Mouse (Mus musculus): ENCODE data around the gene Hmgb3. TPM values are rescaled to one million over a fixed set of nuclear protein-coding genes. Genes with fewer than 3 reads are reported as not detected.
A peak's percentile ranks its signal among the peaks of the same experiment; 100 is the strongest.

Gene Hmgb3
- polyA plus RNA-seq, 1 experiment from 2014 or later = 134 TPM

DNA sequence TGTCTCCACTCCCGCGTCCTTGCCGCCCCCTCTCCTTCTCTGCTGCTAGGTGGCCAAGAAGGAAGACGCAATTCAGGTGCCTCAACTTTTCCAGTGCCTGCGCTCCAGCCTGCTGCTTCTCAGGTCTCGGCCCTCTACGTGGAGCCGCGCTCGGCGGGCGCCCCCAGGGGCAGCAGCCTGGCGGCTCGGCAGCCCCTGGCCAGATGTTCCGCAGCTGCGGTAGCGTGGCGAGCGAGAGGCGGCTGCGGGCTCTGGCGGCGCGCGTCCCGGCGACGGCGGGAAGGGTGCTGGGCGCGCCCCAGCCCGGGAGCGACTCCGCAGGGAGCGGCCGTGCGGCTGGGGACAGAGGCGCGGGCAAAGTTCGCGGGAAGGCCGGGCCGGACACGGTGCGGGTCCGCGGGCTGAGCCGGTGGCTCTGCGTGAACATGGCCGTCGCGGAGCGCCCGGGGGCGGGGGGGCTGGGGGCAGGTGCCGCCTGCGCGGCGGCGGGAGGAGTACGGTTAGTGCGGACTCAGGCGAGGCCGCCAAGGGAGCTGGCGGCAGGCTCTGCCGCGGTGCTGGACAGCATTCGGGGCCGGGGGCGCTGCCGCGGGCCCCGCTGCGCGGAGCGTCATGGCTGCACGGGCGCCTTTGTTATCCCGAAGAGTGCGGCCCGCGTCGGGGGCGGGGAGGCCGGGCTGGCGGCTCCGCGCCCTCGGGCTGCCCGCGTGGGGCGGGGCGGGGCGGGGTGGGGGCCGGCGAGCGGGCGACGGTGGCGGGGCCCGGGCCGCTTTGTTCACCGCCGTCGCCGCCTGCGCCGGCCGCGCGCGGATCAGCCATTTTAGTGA, 610 bp downstream of the Hmgb3 start:
- Histone ChIP-seq H3K4me2 (ENCODE audit: low read length) (peak overlapping the region; percentile 72), H3K36me3 (ENCODE audit: control insufficient read depth, insufficient read depth, low read length) (peaks cover 13% of the 10 kb centered on the region), H3K4me1 (ENCODE audit: control insufficient read depth in 2 of 2, insufficient read depth in 2 of 2, low read length in 2 of 2) (0 out of 4 replicates have a peak, but pooled peaks cover 0 to 2% of the 10 kb centered on the region in 2 experiments), H3K4me3 (ENCODE audit: control insufficient read depth in 1 of 2, insufficient read depth in 1 of 2, low read depth in 1 of 2, low read length in 2 of 2) (peak overlapping the region; percentile 71 to 90), H3K9ac (ENCODE audit: low read length) (peak overlapping the region; percentile 88), H3K27me3 (ENCODE audit: control insufficient read depth, insufficient read depth, low read length) (no peaks in the 10 kb centered on the region), H3K9me3 (ENCODE audit: control insufficient read depth, low read length) (no peaks in the 10 kb centered on the region), H3K27ac (replicated peaks in 1 of 2; ENCODE audit: control insufficient read depth in 1 of 2, insufficient read depth in 1 of 2, low read depth in 2 of 2, low read length in 2 of 2) (peak overlapping the region; percentile 93 to 95)
- peak; percentile 66 for ATAC-seq (ENCODE audit: insufficient number of reproducible peaks, insufficient read depth, low FRiP score, low read depth)
- 21% methylated on average over 73 of the region's 112 CpGs for WGBS

DNA sequence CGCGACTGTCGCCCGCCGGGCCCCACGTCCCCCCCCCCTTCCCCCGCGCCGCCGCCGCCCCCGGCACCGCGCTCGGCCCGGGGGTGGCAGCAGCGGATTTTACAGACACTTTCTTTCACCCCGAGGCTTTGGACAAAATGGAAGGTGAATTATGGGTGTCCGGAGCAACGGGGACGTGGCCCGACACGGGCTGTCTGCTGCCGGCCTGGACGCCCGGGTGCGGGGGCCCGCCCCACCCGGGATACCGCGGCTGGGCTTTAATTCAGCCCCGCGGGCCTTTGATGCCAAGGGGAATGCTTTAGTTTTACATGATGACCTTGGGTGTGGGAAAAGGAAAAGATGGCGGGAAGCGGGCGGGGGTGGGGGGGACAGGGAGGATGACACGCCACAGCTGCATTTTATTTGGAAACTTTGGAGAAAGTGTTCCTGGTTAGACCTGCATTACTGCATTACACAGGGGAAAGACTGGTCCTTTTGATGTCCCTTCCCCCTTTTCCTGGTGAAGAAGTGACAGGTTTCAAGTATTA, 1.3 kb downstream of the Hmgb3 start:
- Histone ChIP-seq H3K9ac (ENCODE audit: low read length) (peak overlapping the region; percentile 88), H3K27ac (replicated peaks in 1 of 2; ENCODE audit: control insufficient read depth in 1 of 2, insufficient read depth in 1 of 2, low read depth in 2 of 2, low read length in 2 of 2) (peak overlapping the region; percentile 64 to 93; a peak in 3 of 4 replicates), H3K27me3 (ENCODE audit: control insufficient read depth, insufficient read depth, low read length) (no peaks in the 10 kb centered on the region), H3K9me3 (ENCODE audit: control insufficient read depth, low read length) (no peaks in the 10 kb centered on the region), H3K4me2 (ENCODE audit: low read length) (peak overlapping the region; percentile 72), H3K4me3 (ENCODE audit: control insufficient read depth in 1 of 2, insufficient read depth in 1 of 2, low read depth in 1 of 2, low read length in 2 of 2) (peak overlapping the region; percentile 71 to 90), H3K4me1 (ENCODE audit: control insufficient read depth in 2 of 2, insufficient read depth in 2 of 2, low read length in 2 of 2) (0 out of 4 replicates have a peak, but pooled peaks cover 0 to 2% of the 10 kb centered on the region in 2 experiments), H3K36me3 (ENCODE audit: control insufficient read depth, insufficient read depth, low read length) (peaks cover 19% of the 10 kb centered on the region)
- 22% methylated on average over 20 of the region's 37 CpGs for WGBS
- no peak for ATAC-seq (ENCODE audit: insufficient number of reproducible peaks, insufficient read depth, low FRiP score, low read depth)

DNA sequence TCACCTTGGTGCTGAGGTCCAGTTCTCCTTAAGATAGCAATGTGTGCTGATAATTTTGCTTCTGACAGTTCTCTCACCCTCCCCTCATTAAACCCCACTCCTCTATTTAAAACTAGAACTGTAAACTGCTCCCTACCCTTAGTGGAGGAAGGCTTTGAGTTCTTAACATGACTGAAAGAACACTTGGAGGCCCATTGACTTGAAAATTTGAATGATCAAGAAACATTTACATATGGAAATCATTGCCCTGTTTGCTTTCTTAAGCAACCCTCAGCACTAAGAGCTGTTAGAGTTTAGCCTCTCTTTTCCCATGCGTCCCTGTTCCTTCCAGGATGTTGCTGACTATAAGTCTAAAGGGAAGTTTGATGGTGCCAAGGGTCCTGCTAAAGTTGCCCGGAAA, 3.6 kb downstream of the Hmgb3 start:
- Histone ChIP-seq H3K27ac (replicated peaks in 1 of 2; ENCODE audit: control insufficient read depth in 1 of 2, insufficient read depth in 1 of 2, low read depth in 2 of 2, low read length in 2 of 2) (no peak overlapping the region), H3K4me1 (ENCODE audit: control insufficient read depth in 2 of 2, insufficient read depth in 2 of 2, low read length in 2 of 2) (0 out of 4 replicates have a peak, but pooled peaks cover 0 to 2% of the 10 kb centered on the region in 2 experiments), H3K36me3 (ENCODE audit: control insufficient read depth, insufficient read depth, low read length) (peaks cover 19% of the 10 kb centered on the region), H3K9ac (ENCODE audit: low read length) (no peak overlapping the region), H3K9me3 (ENCODE audit: control insufficient read depth, low read length) (no peaks in the 10 kb centered on the region), H3K4me3 (ENCODE audit: control insufficient read depth in 1 of 2, insufficient read depth in 1 of 2, low read depth in 1 of 2, low read length in 2 of 2) (no peak overlapping the region), H3K4me2 (ENCODE audit: low read length) (no peak overlapping the region), H3K27me3 (ENCODE audit: control insufficient read depth, insufficient read depth, low read length) (no peaks in the 10 kb centered on the region)
- 66% methylated on average over 2 of the region's 2 CpGs for WGBS
- ATAC-seq (ENCODE audit: insufficient number of reproducible peaks, insufficient read depth, low FRiP score, low read depth) = no peak

DNA sequence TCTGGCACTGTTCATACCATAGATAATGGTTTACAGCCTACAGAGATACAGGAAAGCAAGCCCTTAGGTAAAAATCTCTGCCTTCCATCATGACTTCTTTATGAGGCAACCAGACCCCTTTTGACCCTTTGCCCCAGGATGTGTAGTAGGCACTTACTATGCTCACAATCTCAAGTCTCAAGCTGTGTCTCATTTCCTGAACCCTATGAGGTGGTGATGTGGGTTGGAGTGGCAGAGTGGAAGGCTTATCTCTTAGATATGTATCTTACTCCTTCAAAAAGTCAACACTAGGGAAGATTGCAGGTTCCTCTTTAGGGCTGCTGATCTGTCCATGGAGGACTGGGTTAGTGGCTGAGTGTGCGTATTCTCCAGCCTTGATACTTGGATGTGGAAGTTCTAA, 5.1 kb downstream of the Hmgb3 start:
- no peaks in the 10 kb centered on the region for H3K27me3 ChIP-seq (ENCODE audit: control insufficient read depth, insufficient read depth, low read length)
- 91% methylated on average over 1 of the region's 1 CpGs for WGBS
- no peak overlapping the region for H3K4me2 ChIP-seq (ENCODE audit: low read length)
- ATAC-seq (ENCODE audit: insufficient number of reproducible peaks, insufficient read depth, low FRiP score, low read depth) = no peak
- no peak overlapping the region for H3K4me3 ChIP-seq (ENCODE audit: control insufficient read depth in 1 of 2, insufficient read depth in 1 of 2, low read depth in 1 of 2, low read length in 2 of 2)
- H3K9me3 ChIP-seq (ENCODE audit: control insufficient read depth, low read length) = no peaks in the 10 kb centered on the region
- no peaks in the 10 kb centered on the region for H3K4me1 ChIP-seq (ENCODE audit: control insufficient read depth in 2 of 2, insufficient read depth in 2 of 2, low read length in 2 of 2)
- H3K27ac ChIP-seq (replicated peaks in 1 of 2; ENCODE audit: control insufficient read depth in 1 of 2, insufficient read depth in 1 of 2, low read depth in 2 of 2, low read length in 2 of 2) = no peak overlapping the region
- H3K36me3 ChIP-seq (ENCODE audit: control insufficient read depth, insufficient read depth, low read length) = peaks cover 19% of the 10 kb centered on the region
- no peak overlapping the region for H3K9ac ChIP-seq (ENCODE audit: low read length)

DNA sequence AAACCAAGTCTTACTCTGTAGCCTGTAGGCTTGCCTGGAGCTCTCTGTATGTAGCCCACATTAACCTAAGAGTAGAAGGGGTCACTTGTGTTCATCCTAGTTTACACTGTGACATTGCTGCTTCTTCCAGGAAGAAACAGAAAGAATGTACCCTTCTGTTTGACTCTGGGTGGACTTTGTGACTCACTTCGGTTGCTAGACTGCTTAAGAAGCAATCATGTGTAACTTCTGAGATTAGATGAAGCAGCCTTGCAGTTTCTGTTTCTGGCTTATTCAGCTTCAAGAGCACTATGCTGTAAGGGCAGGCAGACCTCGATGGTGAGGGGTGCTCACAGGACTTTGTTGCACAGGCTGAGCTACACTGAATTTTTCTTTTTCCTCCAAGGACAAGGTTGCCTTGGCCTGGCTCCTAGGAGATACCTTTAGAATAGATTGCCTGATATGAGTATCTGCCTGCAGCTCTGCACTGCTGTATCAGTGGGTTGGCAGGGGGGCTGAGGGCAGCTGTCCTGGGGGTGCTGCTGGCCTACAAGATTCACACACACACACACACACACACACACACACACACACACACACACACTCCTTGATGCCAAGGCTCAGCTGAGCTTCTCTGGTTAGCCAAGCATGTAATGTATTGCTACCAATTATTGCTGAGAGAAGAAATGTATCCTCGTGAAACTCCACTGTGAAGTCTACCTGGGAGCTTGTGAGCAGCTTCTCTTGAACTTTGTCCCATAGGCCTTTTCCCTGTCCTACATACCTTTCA, 17.6 kb downstream of the Hmgb3 start:
- H3K36me3 ChIP-seq (ENCODE audit: control insufficient read depth, insufficient read depth, low read length) = no peaks in the 10 kb centered on the region
- H3K4me1 ChIP-seq (ENCODE audit: control insufficient read depth in 2 of 2, insufficient read depth in 2 of 2, low read length in 2 of 2) = no peaks in the 10 kb centered on the region
- WGBS = 60% methylated on average over 3 of the region's 3 CpGs
- no peaks in the 10 kb centered on the region for H3K9me3 ChIP-seq (ENCODE audit: control insufficient read depth, low read length)
- ATAC-seq (ENCODE audit: insufficient number of reproducible peaks, insufficient read depth, low FRiP score, low read depth) = no peak
- H3K27me3 ChIP-seq (ENCODE audit: control insufficient read depth, insufficient read depth, low read length) = no peaks in the 10 kb centered on the region
- no peak overlapping the region for H3K9ac ChIP-seq (ENCODE audit: low read length)
- no peak overlapping the region for H3K4me3 ChIP-seq (ENCODE audit: control insufficient read depth in 1 of 2, insufficient read depth in 1 of 2, low read depth in 1 of 2, low read length in 2 of 2)
- no peak overlapping the region for H3K27ac ChIP-seq (replicated peaks in 1 of 2; ENCODE audit: control insufficient read depth in 1 of 2, insufficient read depth in 1 of 2, low read depth in 2 of 2, low read length in 2 of 2)
- H3K4me2 ChIP-seq (ENCODE audit: low read length) = no peak overlapping the region

DNA sequence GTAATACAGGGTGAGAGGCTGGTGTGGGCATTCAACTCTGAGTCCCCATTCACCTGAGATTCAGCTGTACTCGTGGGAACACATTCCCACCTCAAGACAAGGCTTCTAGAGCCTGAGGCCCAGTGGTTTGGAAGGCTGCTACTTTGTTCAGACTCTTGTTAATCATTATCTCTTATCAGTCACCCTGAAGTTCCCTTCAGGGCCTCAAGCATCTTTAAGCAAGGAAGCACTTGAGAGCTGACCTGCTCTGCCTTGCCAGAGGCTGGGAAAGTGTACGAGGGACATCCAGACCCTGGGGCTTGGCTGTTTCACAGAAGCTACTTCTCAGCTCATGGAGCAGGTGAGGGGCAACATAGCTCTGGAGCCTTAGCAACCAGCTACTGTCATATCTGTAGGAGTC, 19.8 kb downstream of the Hmgb3 start:
- Histone ChIP-seq H3K9ac (ENCODE audit: low read length) (no peak overlapping the region), H3K27ac (replicated peaks in 1 of 2; ENCODE audit: control insufficient read depth in 1 of 2, insufficient read depth in 1 of 2, low read depth in 2 of 2, low read length in 2 of 2) (no peak overlapping the region), H3K4me1 (ENCODE audit: control insufficient read depth in 2 of 2, insufficient read depth in 2 of 2, low read length in 2 of 2) (no peaks in the 10 kb centered on the region), H3K9me3 (ENCODE audit: control insufficient read depth, low read length) (no peaks in the 10 kb centered on the region), H3K4me2 (ENCODE audit: low read length) (no peak overlapping the region), H3K4me3 (ENCODE audit: control insufficient read depth in 1 of 2, insufficient read depth in 1 of 2, low read depth in 1 of 2, low read length in 2 of 2) (no peak overlapping the region), H3K36me3 (ENCODE audit: control insufficient read depth, insufficient read depth, low read length) (no peaks in the 10 kb centered on the region), H3K27me3 (ENCODE audit: control insufficient read depth, insufficient read depth, low read length) (no peaks in the 10 kb centered on the region)
- ATAC-seq (ENCODE audit: insufficient number of reproducible peaks, insufficient read depth, low FRiP score, low read depth) = no peak
- 22% methylated on average over 2 of the region's 2 CpGs for WGBS

DNA sequence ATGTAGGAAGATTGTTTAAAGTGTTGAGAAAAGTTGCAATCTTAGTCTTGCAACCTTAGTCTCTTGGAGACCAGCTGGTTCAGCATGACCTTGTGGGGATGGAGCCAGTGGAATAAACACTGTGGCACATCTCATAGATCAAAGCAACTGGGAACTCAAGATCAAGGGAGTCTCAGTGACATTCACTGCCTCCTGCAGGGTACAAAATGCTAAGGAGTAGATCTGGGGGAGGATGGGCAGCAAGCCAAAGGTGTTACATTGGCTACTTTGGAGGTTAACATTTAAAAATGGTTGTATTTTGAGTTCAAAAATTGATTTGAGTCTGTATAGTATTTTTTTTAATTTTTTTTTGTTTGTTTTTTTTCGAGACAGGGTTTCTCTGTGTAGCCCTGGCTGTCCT, 33.5 kb downstream of the Hmgb3 start:
- Histone ChIP-seq H3K36me3 (ENCODE audit: control insufficient read depth, insufficient read depth, low read length) (no peaks in the 10 kb centered on the region), H3K27ac (replicated peaks in 1 of 2; ENCODE audit: control insufficient read depth in 1 of 2, insufficient read depth in 1 of 2, low read depth in 2 of 2, low read length in 2 of 2) (no peak overlapping the region), H3K9me3 (ENCODE audit: control insufficient read depth, low read length) (no peaks in the 10 kb centered on the region), H3K4me2 (ENCODE audit: low read length) (no peak overlapping the region), H3K9ac (ENCODE audit: low read length) (no peak overlapping the region), H3K4me1 (ENCODE audit: control insufficient read depth in 2 of 2, insufficient read depth in 2 of 2, low read length in 2 of 2) (no peaks in the 10 kb centered on the region), H3K27me3 (ENCODE audit: control insufficient read depth, insufficient read depth, low read length) (no peaks in the 10 kb centered on the region), H3K4me3 (ENCODE audit: control insufficient read depth in 1 of 2, insufficient read depth in 1 of 2, low read depth in 1 of 2, low read length in 2 of 2) (no peak overlapping the region)
- 54% methylated on average over 1 of the region's 1 CpGs for WGBS
- ATAC-seq (ENCODE audit: insufficient number of reproducible peaks, insufficient read depth, low FRiP score, low read depth) = no peak
